Mouse (Mus musculus) embryonic facial prominence, embryonic 12.5 days (tissue): ENCODE measurements around the gene Mrpl10. TPM values are rescaled to one million over a fixed set of nuclear protein-coding genes. Genes with fewer than 3 reads are reported as not detected.

Experiments used
- ATAC-seq: fragments of 200-750 bp; cut with Nextera tagmentation; 2 replicates; pipeline ENCODE4 v1.8.0; 2017; ENCODE audit not compliant: insufficient number of reproducible peaks, insufficient read depth, low FRiP score, low TSS enrichment
- H3K27ac ChIP-seq: fragments of 300-500 bp; sonication (generic); 2 replicates; pipeline ENCODE4 v1.5.1; 2016; ENCODE audit warnings: mild to moderate bottlenecking
- H3K27me3 ChIP-seq: fragments of 300-500 bp; sonication (generic); 2 replicates; pipeline ENCODE4 v1.6.1; 2016; ENCODE audit warnings: mild to moderate bottlenecking, moderate library complexity
- H3K36me3 ChIP-seq: fragments of 300-500 bp; sonication (generic); 2 replicates; pipeline ENCODE4 v1.6.1; 2016; ENCODE audit warnings: mild to moderate bottlenecking
- H3K4me1 ChIP-seq: fragments of 300-500 bp; sonication (generic); 2 replicates; pipeline ENCODE4 v1.6.1; 2016
- H3K4me2 ChIP-seq: fragments of 300-500 bp; sonication (generic); replicated peaks from 2 replicates; pipeline ENCODE4 v1.6.1; 2016; ENCODE audit warnings: mild to moderate bottlenecking, moderate library complexity
- H3K4me3 ChIP-seq: fragments of 300-500 bp; sonication (generic); 2 replicates; pipeline ENCODE4 v1.5.1; 2016; ENCODE audit warnings: mild to moderate bottlenecking
- H3K9ac ChIP-seq: fragments of 300-500 bp; sonication (generic); 2 replicates; pipeline ENCODE4 v1.6.1; 2016; ENCODE audit warnings: mild to moderate bottlenecking, moderate library complexity
- H3K9me3 ChIP-seq: fragments of 300-500 bp; sonication (generic); 2 replicates; pipeline ENCODE4 v1.6.1; 2016; ENCODE audit warnings: mild to moderate bottlenecking, moderate library complexity
- WGBS: fragments of 180-500 bp; shearing (Covaris S2); methylation state at CpG from one replicate; pipeline ENCODE4 v1.1.7; 2016; 5-methylcytosine and 5-hydroxymethylcytosine counted together
- polyA plus RNA-seq: library from polyadenylated mRNA; unstranded; fragments of >200 nt; fragmentation: Nextera tagmentation; extraction: Ambion mirVana; gene quantifications from 2 replicates; pipeline ENCODE4 v1.2.1, GENCODE M21; 2016

Mrpl10 gene
- polyA plus RNA-seq, 1 experiment from 2014 or later: 81.6 TPM

- no peak for ATAC-seq
Observed at GRCm38 (mm10) chr11:97052219-97052646, 10.9 kb downstream of the Mrpl10 start.

GRCm38 (mm10) chr11:97063274-97063920 is 22.0 kb downstream of the Mrpl10 start:
- Histone ChIP-seq H3K36me3 (peaks cover 40% of the 10 kb centered on the region), H3K9me3 (no peaks in the 10 kb centered on the region), H3K4me2 (no peak overlapping the region), H3K4me1 (no peaks in the 10 kb centered on the region), H3K27me3 (no peaks in the 10 kb centered on the region), H3K4me3 (no peak overlapping the region), H3K27ac (peak overlapping the region; percentile 52), H3K9ac (no peak overlapping the region)
- ATAC-seq: no peak
- WGBS: 34% methylated on average over 9 of the region's 9 CpGs

More at GRCm38 (mm10) chr11:97052219-97052646, 10.9 kb downstream of the Mrpl10 start:
- Histone ChIP-seq H3K27me3 (no peaks in the 10 kb centered on the region), H3K4me2 (peak overlapping the region; percentile 96), H3K9me3 (no peaks in the 10 kb centered on the region), H3K4me1 (peaks cover 19% of the 10 kb centered on the region), H3K4me3 (no peak overlapping the region; the same call in 1 of the 2 replicates), H3K9ac (peak overlapping the region; percentile 81; the same call in 1 of the 2 replicates), H3K36me3 (peaks cover 54% of the 10 kb centered on the region), H3K27ac (no peak overlapping the region)
- WGBS: 38% methylated on average over 11 of the region's 11 CpGs

DNA sequence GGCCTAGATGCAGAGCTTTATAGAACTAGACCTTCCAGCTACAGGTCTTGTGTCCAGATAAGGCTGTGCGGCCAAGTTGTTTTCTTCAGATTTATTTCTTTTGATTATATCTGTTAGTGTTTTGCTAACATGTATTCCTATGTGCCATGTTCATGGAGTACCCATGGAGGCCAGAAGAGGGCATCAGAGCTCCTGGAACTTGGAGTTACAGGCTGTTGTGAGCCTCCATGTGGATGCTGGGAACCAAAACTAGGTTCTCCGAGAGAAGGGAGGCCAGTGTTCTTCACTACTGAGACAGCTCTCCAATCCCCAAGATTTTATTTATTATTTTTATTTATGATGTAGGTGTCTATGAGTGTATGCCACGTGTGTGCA is 22.5 kb downstream of the Mrpl10 start:
- Histone ChIP-seq H3K4me1 (no peaks in the 10 kb centered on the region), H3K27me3 (no peaks in the 10 kb centered on the region), H3K9me3 (no peaks in the 10 kb centered on the region), H3K4me2 (no peak overlapping the region), H3K4me3 (no peak overlapping the region), H3K27ac (peak overlapping the region; percentile 52), H3K36me3 (peaks cover 41% of the 10 kb centered on the region), H3K9ac (no peak overlapping the region)
- 88% methylated on average over 3 of the region's 3 CpGs for WGBS
- no peak for ATAC-seq

DNA sequence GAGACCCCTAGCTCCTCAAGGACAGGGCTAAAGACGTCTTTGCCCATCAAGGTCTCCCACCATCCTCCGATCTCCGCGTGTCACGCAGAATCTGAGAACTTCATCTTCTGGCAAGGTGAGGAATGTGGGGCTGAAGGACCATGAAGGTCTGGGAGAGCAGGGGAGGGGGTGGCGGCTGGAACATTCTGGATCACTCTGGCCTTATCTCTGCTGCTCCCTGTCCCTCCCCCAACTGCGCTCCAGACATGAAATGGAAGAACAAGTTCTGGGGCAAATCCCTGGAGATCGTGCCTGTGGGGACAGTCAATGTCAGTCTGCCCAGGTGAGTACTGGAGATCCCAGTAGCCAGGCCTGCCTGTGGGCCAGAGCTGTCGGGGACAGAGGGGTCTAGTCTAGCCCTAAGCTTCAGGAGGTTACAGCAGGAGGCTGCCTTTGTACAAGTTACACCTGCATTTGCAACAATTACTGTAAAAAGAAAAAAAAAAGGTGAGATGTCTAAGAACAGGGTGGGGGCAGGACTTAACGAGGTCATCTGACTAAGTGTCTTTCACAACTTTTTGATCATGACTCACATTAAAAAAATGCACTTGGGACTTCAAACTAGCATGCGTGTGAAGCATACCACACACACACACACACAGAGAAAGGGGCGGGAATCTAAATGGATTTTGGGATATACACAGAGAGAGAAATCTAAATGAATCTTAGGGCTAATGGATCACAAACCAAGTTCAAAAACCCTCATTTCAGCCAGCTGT is 24.4 kb downstream of the Mrpl10 start:
- Histone ChIP-seq H3K36me3 (peaks cover 30% of the 10 kb centered on the region), H3K27ac (no peak overlapping the region)

GRCm38 (mm10) chr11:97066656-97067360 is 25.4 kb downstream of the Mrpl10 start:
- peaks cover 20% of the 10 kb centered on the region for H3K36me3 ChIP-seq
- H3K4me1 ChIP-seq: no peaks in the 10 kb centered on the region
- no peaks in the 10 kb centered on the region for H3K27me3 ChIP-seq
- H3K4me3 ChIP-seq: no peak overlapping the region
- no peak overlapping the region for H3K27ac ChIP-seq
- H3K4me2 ChIP-seq: no peak overlapping the region
- no peak overlapping the region for H3K9ac ChIP-seq
- 46% methylated on average over 22 of the region's 22 CpGs for WGBS
- ATAC-seq: no peak
- H3K9me3 ChIP-seq: no peaks in the 10 kb centered on the region

More for the DNA sequence above, 24.4 kb downstream of the Mrpl10 start:
- no peak for ATAC-seq
- Histone ChIP-seq H3K4me1 (no peaks in the 10 kb centered on the region), H3K9me3 (no peaks in the 10 kb centered on the region), H3K4me2 (no peak overlapping the region), H3K9ac (no peak overlapping the region), H3K4me3 (no peak overlapping the region), H3K27me3 (no peaks in the 10 kb centered on the region)
- WGBS: 91% methylated on average over 12 of the region's 12 CpGs

DNA sequence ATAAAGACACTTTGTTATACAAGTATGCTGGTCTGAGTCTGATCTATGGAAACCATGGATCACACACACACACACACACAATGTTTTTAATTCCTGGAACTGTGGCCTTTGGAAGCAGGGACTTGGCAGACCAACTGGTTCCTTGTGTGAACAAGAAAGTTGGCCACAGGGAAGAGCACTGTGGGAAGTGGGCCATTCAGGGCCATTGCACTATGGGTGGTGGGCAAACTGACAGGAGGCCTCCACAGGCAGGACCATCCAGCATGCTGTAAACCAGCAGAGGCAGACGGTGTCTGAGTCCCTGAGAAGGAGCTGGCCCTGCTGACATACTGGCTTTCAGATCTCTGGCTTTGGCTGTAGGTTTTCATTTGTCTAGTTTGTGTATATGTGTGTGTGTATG is 28.0 kb downstream of the Mrpl10 start:
- H3K4me1 ChIP-seq: no peaks in the 10 kb centered on the region
- peaks cover 17% of the 10 kb centered on the region for H3K36me3 ChIP-seq
- H3K9ac ChIP-seq: no peak overlapping the region
- H3K4me3 ChIP-seq: no peak overlapping the region
- no peaks in the 10 kb centered on the region for H3K9me3 ChIP-seq
- 79% methylated on average over 1 of the region's 1 CpGs for WGBS
- no peak for ATAC-seq
- no peaks in the 10 kb centered on the region for H3K27me3 ChIP-seq
- H3K27ac ChIP-seq: no peak overlapping the region
- H3K4me2 ChIP-seq: no peak overlapping the region

- no peaks in the 10 kb centered on the region for H3K27me3 ChIP-seq
- H3K4me2 ChIP-seq: no peak overlapping the region
- H3K27ac ChIP-seq: no peak overlapping the region
- H3K4me1 ChIP-seq: no peaks in the 10 kb centered on the region
- H3K36me3 ChIP-seq: peaks cover 15% of the 10 kb centered on the region
- no peak overlapping the region for H3K4me3 ChIP-seq
- H3K9ac ChIP-seq: no peak overlapping the region
- 83% methylated on average over 2 of the region's 2 CpGs for WGBS
- no peak for ATAC-seq
- no peaks in the 10 kb centered on the region for H3K9me3 ChIP-seq
Observed at GRCm38 (mm10) chr11:97069770-97070169, 28.4 kb downstream of the Mrpl10 start.

- no peak for ATAC-seq
- Histone ChIP-seq H3K4me3 (no peak overlapping the region), H3K27me3 (no peaks in the 10 kb centered on the region), H3K4me2 (no peak overlapping the region), H3K9me3 (no peaks in the 10 kb centered on the region), H3K36me3 (peaks cover 15% of the 10 kb centered on the region), H3K27ac (no peak overlapping the region), H3K9ac (no peak overlapping the region), H3K4me1 (no peaks in the 10 kb centered on the region)
- 73% methylated on average over 1 of the region's 1 CpGs for WGBS
Observed at GRCm38 (mm10) chr11:97071129-97071528, 29.8 kb downstream of the Mrpl10 start.

- no peaks in the 10 kb centered on the region for H3K27me3 ChIP-seq
- ATAC-seq: 0 out of 2 replicates have a peak, but pooled peaks have one; percentile 47
- WGBS: 30% methylated on average over 3 of the region's 3 CpGs
- H3K36me3 ChIP-seq: peaks cover 12% of the 10 kb centered on the region
- H3K4me3 ChIP-seq: no peak overlapping the region
- no peak overlapping the region for H3K9ac ChIP-seq
- H3K9me3 ChIP-seq: no peaks in the 10 kb centered on the region
- no peaks in the 10 kb centered on the region for H3K4me1 ChIP-seq
- H3K27ac ChIP-seq: no peak overlapping the region
- no peak overlapping the region for H3K4me2 ChIP-seq
Observed at GRCm38 (mm10) chr11:97072533-97072932, 31.2 kb downstream of the Mrpl10 start.

- Histone ChIP-seq H3K4me2 (no peak overlapping the region), H3K9ac (no peak overlapping the region), H3K27ac (no peak overlapping the region), H3K36me3 (no peaks in the 10 kb centered on the region), H3K4me1 (no peaks in the 10 kb centered on the region), H3K27me3 (no peaks in the 10 kb centered on the region), H3K9me3 (no peaks in the 10 kb centered on the region), H3K4me3 (no peak overlapping the region)
- ATAC-seq: no peak
- WGBS: 72% methylated on average over 8 of the region's 8 CpGs
Observed at GRCm38 (mm10) chr11:97074235-97074634, 32.9 kb downstream of the Mrpl10 start.

DNA sequence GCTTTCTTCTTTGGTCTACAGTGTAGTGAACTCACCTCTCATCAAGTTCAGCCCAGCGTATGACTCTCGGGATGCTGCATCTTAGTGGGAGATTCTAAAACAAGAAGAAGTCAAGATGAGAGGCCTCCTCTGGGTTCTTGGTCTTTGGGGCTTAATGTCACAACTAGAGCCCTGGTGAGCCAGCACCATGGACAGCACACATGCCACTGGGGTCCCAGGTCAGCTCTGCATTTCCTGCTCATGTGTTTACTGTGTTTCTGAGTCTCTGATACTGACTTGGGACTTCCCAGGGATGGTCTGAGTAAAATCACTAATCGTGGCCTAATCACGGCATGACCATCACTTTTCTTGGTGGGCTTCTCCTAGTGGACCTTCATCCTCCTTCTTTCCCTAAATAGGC is 37.4 kb downstream of the Mrpl10 start:
- Histone ChIP-seq H3K27ac (no peak overlapping the region), H3K9me3 (no peaks in the 10 kb centered on the region), H3K4me3 (no peak overlapping the region), H3K36me3 (no peaks in the 10 kb centered on the region), H3K27me3 (0 out of 2 replicates have a peak, but pooled peaks cover 5% of the 10 kb centered on the region), H3K4me1 (peaks cover 8% of the 10 kb centered on the region), H3K9ac (no peak overlapping the region), H3K4me2 (no peak overlapping the region)
- ATAC-seq: no peak
- 36% methylated on average over 4 of the region's 4 CpGs for WGBS
